Mouse (Mus musculus) erythroblast, embryonic 14.5 days (primary cell): ENCODE results near the gene Otulinl.

Source experiments
- GATA1 ChIP-seq: IDR thresholded peaks from 2 replicates; pipeline ENCODE4 v1.6.1; 2012; ENCODE audit warnings: low read length, inconsistent platforms, mixed read lengths
- TAL1 ChIP-seq: IDR thresholded peaks from 3 replicates; pipeline ENCODE4 v1.6.1; 2012; ENCODE audit warnings: low read length, inconsistent platforms, mixed read lengths

GRCm38 (mm10) chr15:27681419-27682187 is at the start of gene Otulinl:
- no peak for TF ChIP-seq GATA1
- TF ChIP-seq TAL1 = no peak
